Mouse (Mus musculus) megakaryocyte-erythroid progenitor cell, adult 5-6 weeks (primary cell): ENCODE measurements around the gene Bfar. TPM values are rescaled to one million over a fixed set of nuclear protein-coding genes. Genes with fewer than 3 reads are reported as not detected.
"Not testable (repeated sequence)": the region's sequence is repeated elsewhere in the genome, so short reads cannot be mapped to it uniquely, and the experiment has no call there.

ENCODE experiments used
- ATAC-seq: replicated peaks from 2 replicates; pipeline ENCODE4 v1.8.0; 2016; ENCODE audit warnings: mild to moderate bottlenecking, inconsistent platforms; ENCODE audit not compliant: severe bottlenecking, poor library complexity, low FRiP score, low TSS enrichment
- total RNA-seq, 2 experiments: library from RNA; stranded (forward) in 1 of 2; stranded (reverse) in 1 of 2; fragments of 200-1000, 215-1000 nt in 1 of 2; fragments of >200 nt in 1 of 2; fragmentation: Nextera tagmentation in 1 of 2; gene quantifications; 2 replicates each; pipeline ENCODE4 v1.2.3; 2014 to 2017

The Bfar gene
- total RNA-seq, 2 experiments from 2014 or later: 22.2 to 29.5 TPM

DNA sequence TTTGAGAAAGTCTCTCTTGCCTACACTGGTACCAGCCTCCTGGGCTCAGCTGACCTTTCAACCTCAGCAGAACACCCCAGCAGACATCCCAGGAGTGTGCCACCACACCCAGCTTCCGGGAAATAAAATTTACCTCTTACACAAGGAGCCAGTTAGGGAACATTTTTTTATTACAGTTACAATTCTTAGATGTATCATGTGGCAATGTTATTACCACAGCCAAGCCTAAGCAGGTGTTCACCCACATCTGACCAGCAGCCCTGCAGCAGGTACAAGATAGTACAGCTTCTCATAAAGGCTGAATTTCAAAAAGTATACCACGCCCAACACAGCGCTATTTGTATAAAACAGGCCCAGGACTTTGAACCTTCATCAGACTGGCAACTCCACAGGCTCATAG, 43.3 kb downstream of the Bfar start:
- ATAC-seq: no peak

DNA sequence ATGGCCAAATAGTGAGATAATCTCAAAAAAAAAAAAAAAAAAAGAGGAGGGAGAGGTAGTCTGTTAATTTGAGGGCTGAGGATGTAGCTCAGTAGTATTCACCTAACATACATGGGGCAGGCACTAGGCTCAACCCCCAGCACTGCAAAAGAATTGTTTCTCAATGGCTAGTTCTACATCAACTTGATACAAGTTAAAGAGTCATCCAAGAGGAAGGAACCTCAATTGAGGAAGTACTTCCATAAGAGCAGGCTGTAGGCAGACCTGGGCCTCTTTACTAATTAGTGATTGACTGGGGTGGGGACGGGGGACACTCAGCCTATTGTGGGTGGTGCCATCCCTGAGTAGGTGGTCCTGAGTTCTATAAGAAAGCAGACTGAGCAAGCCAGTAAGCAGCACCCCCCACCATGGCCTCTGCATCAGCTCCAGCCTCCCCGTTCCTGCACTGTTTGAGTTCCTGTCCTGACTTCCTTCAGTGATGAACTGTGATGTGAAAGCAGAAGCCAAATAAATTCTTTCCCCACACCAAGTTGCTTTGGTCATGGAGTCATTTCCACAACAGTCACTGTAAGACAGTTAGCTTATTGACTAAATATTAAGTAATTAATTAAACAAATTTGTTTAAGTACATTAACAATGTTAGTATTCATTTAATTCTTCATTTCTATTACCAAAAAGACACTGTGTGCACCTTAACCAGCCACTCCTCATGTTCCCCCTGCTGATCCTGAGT, 45.3 kb downstream of the Bfar start:
- no peak for ATAC-seq

DNA sequence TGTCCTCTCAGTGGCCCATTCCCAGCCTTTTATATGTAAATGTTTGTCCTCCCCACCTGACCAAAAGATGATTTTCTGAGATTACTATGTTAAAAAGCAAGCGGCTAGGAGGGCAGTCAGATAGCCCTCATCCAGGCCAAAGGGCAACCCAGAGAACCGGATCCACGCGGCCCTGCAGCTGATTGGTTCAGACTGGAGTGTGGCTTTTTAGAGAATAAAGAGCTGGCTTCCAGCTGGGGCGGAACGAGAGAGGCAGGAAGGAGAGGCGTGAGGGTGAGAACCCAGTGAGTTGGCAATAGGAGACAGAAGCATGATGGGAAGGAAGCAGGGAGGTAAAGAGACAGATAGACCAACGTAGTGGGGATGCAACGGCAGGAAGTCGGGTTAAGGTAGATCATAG, 51.3 kb downstream of the Bfar start:
- ATAC-seq: no peak

DNA sequence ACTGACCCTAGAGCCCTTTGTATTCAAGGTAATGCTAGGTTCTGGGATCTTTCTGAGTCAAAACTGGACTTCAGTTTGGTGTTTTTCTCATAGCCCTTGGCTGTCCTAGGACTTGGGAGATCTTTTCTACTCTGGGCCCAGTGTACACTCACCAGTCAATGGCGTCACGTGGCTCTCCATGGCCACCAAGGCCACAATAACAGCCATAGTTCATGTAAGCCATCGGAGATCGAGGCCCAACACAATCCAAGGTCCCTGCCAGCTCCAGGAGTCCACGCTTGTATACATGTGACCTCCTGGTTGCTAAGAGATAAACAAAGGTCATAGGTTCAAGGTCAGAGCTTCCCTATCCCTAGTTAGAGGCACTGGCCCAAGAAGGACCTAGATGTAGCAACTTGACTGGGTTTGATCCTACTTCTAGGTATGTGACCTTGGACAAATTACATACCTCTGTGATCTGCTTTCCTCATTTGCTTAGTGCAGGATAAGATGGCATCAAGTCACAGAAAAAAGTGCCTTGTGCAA, 56.2 kb downstream of the Bfar start:
- ATAC-seq: no peak

DNA sequence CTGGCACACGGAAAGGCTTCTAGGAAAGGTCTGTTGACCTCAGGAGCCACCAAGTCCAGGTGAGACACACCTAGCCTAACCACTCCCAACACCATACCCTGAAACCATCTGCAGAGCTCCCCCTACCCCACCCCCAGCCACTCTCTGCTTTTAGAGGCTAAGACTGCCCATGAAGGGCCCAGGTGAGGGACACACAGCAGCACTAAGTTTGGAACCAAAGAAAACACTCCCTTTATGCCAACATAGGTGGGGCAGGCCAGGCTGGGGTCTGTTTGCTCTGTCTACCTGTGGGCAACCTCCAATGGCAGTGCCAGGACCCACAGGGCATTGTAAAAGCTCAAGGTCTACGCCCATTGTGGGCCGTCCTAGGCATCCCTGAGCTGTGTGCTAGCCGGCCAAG, 57.8 kb downstream of the Bfar start:
- ATAC-seq: 0 out of 2 replicates have a peak, but pooled peaks have one; percentile 28

DNA sequence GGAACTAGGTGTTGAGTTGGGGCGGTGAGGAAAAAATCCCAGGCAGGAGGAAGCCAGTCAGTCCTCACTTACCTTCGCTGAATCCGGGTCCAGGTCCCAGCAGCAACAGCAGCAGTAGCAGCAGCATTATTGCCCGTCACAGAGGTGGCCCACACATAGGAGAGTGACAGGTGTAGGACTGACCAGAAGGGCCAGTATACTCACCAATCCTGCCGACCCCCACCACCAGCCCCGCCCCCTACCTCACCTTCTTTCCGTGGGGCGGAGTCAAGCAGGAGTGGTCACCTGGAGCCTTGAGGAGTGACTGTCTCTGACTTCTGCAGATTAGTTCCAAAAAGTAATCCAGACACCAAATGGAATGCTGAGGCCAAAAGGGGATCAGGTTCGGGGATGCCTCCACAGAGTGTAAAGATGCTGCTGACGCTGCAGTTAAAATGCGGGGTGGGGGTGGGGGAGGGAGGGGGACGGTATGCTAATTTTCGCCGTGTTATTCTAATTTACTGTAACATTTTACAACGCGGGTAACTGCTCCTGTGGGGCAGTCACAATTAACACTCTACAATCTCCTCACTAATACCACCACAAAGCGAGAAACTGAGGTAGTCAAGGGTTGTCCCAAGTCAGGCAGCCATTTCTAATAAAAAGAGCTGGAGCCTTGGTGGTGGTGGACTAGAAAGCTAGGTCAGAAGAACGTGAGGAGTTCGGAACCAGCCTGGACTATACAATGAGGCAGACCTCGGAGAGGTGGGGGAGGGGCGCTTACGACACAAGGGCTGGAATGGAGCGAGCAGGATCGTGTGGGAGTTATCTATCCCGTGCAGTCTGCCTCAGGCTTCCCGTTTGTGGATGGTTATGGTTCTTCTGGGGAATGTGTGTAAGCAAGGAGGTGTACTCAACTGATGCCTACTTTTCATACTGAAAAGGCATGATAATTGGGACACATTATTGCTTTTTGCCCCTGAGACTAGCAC, 58.9 kb downstream of the Bfar start, which contains the start of gene Pla2g10:
Gene Pla2g10, minus strand, starts transcription at position 699 of the 971 bp plus-strand sequence.
- peak; percentile 49; the same call in 1 of the 2 replicates for ATAC-seq

DNA sequence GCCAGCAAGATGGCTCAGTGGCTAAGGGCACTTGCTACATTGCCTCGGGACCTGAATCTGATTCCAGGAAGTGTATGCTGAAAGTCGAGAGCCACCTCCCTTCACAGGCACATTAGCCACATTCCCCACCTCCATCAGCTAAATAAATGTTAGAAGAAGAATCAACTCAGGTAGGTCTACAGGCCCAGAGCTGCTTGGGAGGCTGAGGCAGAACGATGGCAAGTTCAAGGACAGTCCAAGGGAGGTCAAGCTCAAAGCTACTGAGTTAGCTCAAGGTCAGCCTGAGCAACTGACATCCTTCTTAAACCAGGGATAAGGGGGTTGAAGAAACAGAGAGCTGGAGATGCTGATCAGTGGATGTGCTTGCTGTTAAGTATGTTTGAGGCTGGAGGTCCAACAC, 61.1 kb downstream of the Bfar start:
- ATAC-seq: no peak

DNA sequence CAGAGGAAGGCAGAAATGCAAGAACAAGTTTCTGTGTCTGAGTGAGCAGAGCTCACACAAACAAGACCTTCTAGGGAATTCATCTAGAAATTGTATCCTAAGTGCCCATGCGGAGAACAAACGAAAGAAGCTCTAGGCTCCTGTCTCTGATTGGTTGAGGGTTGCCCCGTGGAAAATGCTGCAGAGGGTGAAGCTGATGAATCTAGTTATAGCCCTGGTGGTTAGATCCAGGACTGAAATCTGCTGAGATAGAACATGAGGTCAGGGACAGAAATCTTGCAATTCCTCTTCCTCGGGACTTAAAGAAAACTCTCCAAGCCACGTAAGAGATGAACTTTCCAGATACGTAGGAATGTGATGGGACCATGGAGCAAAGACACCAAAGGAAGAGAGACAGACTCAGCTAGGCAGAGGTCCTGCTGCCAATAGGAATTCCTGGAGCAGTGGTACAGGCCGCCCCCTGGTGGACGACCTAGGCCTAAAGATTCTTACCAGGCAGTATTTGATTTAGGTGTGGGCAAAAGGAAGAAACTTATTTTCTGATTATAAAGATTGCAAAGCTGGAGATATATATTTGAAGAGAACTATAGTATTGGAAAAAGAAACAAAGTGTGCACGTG, 62.0 kb downstream of the Bfar start:
- ATAC-seq: peak; percentile 63

DNA sequence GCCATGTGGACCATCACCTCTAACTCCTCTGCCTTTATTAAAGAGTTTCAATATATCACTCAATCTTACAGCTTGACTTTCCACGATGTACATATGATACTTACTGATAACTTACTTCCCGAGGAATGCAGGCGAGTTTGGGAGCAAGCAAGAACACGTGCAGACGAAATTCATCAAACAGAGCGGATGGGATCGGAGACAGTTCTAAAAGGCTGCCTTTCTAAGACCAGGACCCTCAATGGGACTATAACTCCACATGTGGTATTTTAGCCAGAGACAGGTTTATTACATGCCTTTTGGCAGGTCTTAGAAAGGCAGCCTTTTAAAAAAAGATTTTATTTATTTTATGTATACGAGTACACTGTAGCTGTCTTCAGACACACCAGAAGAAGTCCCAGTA, 64.3 kb downstream of the Bfar start:
- ATAC-seq: no peak

DNA sequence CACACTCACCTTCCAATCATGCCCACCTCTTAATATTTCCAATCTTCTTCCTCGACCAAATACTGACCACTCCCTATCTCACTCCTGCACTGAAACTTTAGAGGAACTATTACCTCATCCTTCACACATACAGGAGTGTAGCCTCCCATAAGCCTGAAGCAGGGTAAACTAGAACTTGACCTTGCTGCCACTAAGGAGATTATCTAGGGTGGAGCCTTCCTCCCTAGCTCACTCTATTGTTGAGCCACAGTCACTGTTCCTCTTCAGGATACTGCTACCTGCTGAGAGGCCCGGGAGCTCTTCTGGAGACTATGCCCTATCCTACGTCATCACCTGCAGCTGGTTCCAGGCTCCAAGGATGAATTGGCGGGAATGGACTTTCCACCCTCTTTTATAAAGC, 67.4 kb downstream of the Bfar start:
- ATAC-seq: not testable (repeated sequence)

DNA sequence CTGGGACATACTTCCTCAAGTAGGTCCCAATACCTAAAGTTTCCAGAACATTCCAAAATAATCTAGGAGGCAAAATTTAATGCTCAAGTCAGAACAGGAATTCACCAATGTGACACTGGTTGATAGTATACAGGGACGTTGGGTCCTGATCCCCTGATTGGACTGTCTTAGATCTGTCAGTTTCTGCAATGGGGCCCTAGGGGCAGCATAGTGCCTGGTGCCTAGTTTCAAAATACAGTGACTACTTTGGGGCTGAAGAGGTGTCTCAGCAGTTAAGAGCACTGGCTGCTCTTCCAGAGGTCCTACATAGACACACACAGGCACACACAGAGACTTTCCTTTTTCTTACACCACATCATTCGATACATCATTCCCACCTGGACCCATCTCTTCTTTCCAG, 69.2 kb downstream of the Bfar start:
- ATAC-seq: peak; percentile 79

DNA sequence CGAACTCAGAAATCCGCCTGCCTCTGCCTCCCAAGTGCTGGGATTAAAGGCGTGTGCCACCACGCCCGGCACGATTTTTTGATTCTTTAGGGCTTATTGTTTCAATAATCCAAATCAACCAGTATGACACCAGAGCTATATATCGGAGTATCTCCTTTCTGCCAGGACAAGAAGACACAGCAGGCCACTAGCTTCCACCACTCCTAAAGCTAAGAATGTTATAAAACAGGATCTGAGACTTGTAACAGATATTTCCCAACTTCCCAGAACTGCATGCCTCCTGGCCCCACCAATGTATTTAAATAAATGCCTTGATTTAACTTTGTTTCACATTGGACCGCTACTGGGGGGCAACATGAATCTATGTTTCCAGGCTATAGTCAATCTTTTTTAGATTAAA, 76.0 kb downstream of the Bfar start:
- no peak for ATAC-seq

DNA sequence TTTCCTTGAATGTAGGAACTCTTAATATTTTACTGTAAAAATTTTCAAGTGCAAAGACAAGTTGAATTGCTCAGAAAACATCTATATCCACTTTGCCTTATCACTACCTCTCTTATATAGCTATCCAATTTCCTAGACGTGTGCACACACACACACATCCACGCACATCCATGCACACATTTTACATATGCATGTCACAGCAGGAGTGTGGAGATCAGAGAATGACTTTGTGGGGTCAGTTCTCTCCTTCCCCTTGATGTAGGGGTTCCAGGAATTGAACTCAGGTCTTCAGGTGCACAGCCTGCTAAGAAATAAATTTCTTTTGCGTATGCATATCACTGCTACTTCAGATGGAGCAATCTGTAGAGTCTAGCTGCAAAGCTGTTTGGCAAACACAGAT, 76.5 kb downstream of the Bfar start:
- ATAC-seq: no peak

DNA sequence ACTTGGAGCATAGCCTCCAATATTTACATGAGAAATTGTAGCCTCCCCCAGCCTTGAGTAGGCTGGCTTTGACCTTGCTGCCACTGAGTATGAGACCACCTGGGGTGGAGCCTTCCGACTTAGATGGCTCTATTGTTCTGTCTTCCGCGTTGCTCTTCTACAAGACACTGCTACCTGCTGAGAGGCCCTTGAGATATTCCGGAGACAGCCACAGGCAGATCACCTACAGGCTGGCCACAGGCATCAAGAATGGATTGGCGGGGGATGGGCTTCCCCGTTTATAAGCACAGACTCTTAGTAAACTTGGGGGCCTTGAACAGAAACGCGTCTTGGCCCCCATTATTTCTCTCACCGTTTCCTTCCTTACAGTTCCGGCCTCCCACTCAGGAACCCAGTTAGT, 77.2 kb downstream of the Bfar start:
- not testable (repeated sequence) for ATAC-seq

DNA sequence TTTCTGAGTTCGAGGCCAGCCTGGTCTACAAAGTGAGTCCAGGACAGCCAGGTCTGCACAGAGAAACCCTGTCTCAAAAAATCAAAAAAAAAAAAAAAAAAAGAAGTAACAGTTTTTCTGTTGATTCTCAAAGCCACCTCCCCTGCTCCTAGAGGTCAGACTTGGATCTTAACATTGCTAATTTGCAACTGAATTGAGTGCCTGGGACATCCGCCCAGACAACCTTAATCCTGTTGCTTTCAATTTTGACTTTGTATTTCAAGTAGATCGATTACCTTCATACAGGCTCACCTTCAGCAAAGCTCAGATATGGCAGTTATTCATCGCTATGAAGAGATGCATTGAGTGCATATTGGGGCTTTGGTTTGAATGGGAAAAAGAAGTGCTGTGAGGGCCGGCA, 77.6 kb downstream of the Bfar start:
- ATAC-seq: no peak

DNA sequence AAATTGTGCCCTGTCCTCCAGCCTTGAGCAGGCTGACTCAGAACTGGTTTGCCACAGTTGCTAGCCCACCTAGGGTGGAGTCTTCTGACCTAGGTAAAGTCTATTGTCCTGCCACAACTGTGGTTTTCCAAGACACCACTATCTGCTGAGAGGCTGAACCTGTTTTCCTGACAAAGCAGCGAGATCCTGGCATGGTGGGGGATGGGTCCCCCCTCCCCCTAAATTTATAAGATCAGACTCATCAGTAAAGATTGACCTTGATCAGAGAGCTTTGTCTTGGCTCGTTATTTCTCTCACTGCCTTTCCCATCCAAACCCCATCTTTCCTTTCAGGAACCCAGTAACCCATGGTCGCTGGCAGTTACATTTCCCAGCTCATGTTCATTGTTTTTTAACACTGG, 78.3 kb downstream of the Bfar start:
- no peak for ATAC-seq

DNA sequence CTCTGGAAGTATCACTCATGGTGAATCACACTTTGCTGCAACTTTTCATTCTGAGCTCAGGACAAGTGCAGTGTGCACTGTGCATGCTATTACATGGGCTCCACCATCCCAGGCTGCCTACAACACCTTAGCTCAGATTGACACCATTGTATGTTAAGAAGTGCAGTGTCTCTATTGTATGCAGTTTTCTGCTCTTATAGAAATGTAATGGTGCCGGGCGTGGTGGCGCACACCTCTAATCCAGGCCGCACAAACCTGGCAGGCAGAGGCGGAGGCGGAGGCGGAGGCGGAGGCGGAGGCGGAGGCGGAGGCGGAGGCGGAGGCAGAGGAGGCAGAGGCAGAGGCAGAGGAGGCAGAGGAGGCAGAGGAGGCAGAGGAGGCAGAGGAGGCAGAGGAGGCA, 79.0 kb downstream of the Bfar start:
- ATAC-seq: no peak
